Mouse (Mus musculus) kidney, adult 2 months (tissue): Measurements from ENCODE around the gene Sema5b. TPM values are rescaled to one million over a fixed set of nuclear protein-coding genes. Genes with fewer than 3 reads are reported as not detected.

Experiments
- DNase-seq: peaks from one replicate; pipeline ENCODE4 v3.0.0; 2021
- H3K27ac ChIP-seq: fragments of 200-500 bp; 2 replicates; pipeline ENCODE4 v1.5.1; 2012; ENCODE audit warnings: low read depth, low read length, control low read depth, inconsistent platforms; ENCODE audit not compliant: insufficient read depth
- H3K27me3 ChIP-seq: fragments of 200-500 bp; replicated peaks from 2 replicates; pipeline ENCODE4 v1.6.1; 2012; ENCODE audit warnings: mild to moderate bottlenecking, moderate library complexity, low read length, inconsistent platforms; ENCODE audit not compliant: control insufficient read depth, insufficient read depth
- H3K36me3 ChIP-seq: fragments of 200-500 bp; 2 replicates; pipeline ENCODE4 v1.6.1; 2012; ENCODE audit warnings: mild to moderate bottlenecking, moderate library complexity, low read length, inconsistent platforms; ENCODE audit not compliant: control insufficient read depth, insufficient read depth
- H3K4me1 ChIP-seq: fragments of 200-500 bp; 2 replicates; pipeline ENCODE4 v1.6.1; 2011; ENCODE audit warnings: low read length; ENCODE audit not compliant: control insufficient read depth, insufficient read depth
- H3K4me3 ChIP-seq: fragments of 200-500 bp; 2 replicates; pipeline ENCODE4 v1.5.1; 2011; ENCODE audit warnings: mild to moderate bottlenecking, low read depth, low read length, control low read depth; ENCODE audit not compliant: insufficient read depth
- CTCF ChIP-seq: fragments of 200-500 bp; conservative IDR thresholded peaks from 2 replicates; pipeline ENCODE4 v1.5.1; 2011; ENCODE audit warnings: low read depth, mild to moderate bottlenecking, control low read depth, low read length, moderate library complexity, mixed read lengths; ENCODE audit not compliant: insufficient read depth, insufficient read length
- POLR2A ChIP-seq: fragments of 200-500 bp; IDR thresholded peaks from one replicate; pipeline ENCODE4 v1.6.1; 2011; ENCODE audit warnings: low read depth, low read length, control low read depth
- WGBS: fragments of 180-500 bp; shearing (Covaris S2); methylation state at CpG from one replicate; pipeline ENCODE4 v1.1.7; 2018; 5-methylcytosine and 5-hydroxymethylcytosine counted together
- polyA plus RNA-seq: library from polyadenylated mRNA; depleted of rRNA; stranded (reverse); fragments of >200 nt; gene quantifications from 2 replicates; pipeline ENCODE4 v1.2.3, GENCODE M21; 2012; rRNA removed

Gene Sema5b
- polyA plus RNA-seq, 1 experiment = 1.4 TPM

GRCm38 (mm10) chr16:35696103-35696502, 155.2 kb downstream of the Sema5b start:
- H3K27me3 ChIP-seq = no peaks in the 10 kb centered on the region
- no peak for TF ChIP-seq POLR2A
- 73% methylated on average over 2 of the region's 2 CpGs for WGBS
- no peak for DNase-seq
- no peaks in the 10 kb centered on the region for H3K4me1 ChIP-seq
- H3K36me3 ChIP-seq = no peaks in the 10 kb centered on the region
- H3K27ac ChIP-seq = no peak overlapping the region
- no peak overlapping the region for H3K4me3 ChIP-seq

DNA sequence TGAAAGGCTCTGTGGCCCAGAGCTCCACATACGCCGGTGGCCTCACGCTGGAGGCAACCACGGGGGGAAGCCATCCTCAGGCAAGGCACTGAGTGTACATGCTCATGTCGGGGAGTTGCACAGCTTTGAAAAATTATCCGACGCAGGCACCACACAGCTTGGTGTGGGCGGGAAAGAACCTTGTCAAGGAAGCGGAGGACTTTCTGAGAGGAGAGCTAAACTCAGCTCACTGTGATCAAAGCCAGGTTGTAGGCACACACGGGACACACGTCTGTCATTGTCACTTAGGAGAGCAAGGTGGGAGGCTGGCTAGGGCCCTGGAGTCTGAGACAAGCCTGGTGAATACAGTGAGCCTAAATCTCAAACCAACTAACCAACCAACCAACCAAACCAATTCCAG, 160.9 kb downstream of the Sema5b start:
- Histone ChIP-seq H3K4me3 (no peak overlapping the region), H3K36me3 (no peaks in the 10 kb centered on the region), H3K27me3 (no peaks in the 10 kb centered on the region), H3K27ac (no peak overlapping the region), H3K4me1 (no peaks in the 10 kb centered on the region)
- WGBS = 81% methylated on average over 11 of the region's 11 CpGs
- TF ChIP-seq CTCF (no peak), POLR2A (no peak)
- DNase-seq = no peak

DNA sequence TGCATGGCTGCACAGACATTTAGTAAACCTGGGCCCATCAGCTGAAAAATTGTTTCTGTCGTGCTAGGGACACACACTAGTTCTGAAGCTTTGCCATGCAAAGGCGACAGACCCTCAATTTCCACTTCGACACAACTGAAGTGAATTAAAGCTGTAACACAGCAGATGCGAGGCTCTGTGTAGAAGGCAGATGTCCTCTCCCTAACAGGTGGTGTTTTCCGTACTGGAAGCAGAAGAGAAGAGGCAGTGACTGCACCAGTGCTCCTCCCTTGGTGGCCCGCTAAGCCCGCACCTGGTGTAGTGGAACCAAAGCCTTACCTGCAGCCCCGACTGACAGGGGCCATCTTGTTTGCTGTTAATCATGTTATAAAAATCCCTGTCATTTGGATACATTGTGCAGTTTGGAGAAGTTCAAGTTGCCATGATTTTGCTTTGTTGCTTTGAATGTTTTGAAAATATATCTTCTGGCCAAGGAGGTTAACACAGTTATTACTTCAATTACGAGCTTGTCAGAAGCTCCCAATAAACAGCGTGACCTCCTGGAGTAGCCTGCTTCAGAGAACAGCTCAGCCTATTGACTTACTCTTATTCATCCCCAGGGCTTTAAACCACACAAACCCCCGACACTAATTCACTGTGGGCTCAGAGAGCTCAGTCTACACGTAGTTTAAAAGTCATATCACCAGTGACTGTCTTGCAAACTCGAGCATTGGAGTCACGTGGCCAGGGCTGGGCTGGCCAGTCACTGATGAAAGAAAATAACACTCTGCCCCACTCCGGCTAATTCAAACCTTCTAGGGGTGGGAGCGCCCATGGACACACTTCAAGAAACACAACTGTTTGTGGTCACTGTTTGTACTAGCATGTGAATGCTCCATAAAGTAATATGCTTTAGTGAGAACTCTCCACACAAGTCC, 163.1 kb downstream of the Sema5b start:
- Histone ChIP-seq H3K4me3 (no peak overlapping the region), H3K27me3 (no peaks in the 10 kb centered on the region), H3K36me3 (no peaks in the 10 kb centered on the region; the same call in 1 of the 2 replicates), H3K27ac (no peak overlapping the region), H3K4me1 (no peaks in the 10 kb centered on the region)
- 64% methylated on average over 16 of the region's 16 CpGs for WGBS
- TF ChIP-seq POLR2A (no peak), CTCF (no peak)
- no peak for DNase-seq

DNA sequence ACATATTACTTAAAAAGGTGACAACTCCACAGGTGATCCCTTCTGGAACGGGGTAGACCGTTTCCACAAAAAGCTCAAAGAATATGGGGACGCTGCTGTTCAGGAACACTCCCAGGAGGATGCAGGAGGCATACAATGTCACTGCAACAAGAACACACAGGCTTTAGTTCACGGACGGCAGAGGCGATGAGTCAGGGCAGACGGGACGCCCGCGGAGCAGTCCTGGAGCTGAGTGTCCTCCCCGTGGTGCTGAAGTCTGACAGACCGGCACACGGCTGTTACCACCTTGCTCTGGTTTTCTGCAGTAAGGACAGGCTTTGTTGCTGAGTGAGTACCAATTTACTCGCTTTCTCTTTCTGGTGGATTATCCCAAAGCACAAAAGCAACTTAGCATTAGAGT, 163.9 kb downstream of the Sema5b start:
- no peak for TF ChIP-seq POLR2A
- TF ChIP-seq CTCF = no peak
- H3K4me3 ChIP-seq = no peak overlapping the region
- no peak overlapping the region for H3K27ac ChIP-seq
- no peak for DNase-seq
- H3K36me3 ChIP-seq = no peaks in the 10 kb centered on the region; the same call in none of the 2 replicates
- no peaks in the 10 kb centered on the region for H3K4me1 ChIP-seq
- WGBS = 80% methylated on average over 14 of the region's 14 CpGs
- H3K27me3 ChIP-seq = no peaks in the 10 kb centered on the region

- WGBS = 92% methylated on average over 5 of the region's 5 CpGs
- Histone ChIP-seq H3K36me3 (no peaks in the 10 kb centered on the region; the same call in none of the 2 replicates), H3K27ac (no peak overlapping the region), H3K4me1 (no peaks in the 10 kb centered on the region), H3K4me3 (no peak overlapping the region), H3K27me3 (no peaks in the 10 kb centered on the region)
- TF ChIP-seq CTCF (no peak), POLR2A (no peak)
- no peak for DNase-seq
Observed at GRCm38 (mm10) chr16:35707004-35707403, 166.1 kb downstream of the Sema5b start.

DNA sequence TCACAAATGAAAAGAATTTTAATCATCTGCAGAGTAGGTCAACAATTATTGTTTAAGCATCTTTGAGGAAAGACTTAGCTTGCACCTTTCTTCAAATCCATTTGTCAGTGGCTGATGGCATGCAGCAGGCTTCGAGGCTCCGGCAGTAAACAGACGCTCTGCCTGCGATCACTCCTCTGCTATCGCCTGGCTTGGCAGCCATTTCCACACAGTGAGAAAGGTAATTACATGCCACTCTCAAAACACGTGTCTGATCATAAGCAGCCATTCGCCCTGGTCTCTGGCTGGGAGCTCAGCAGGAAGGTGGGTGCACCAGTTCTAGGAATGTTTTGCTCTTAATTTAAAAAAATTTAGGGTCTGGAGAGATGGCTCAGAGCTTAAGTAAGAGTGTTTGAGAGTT, 170.1 kb downstream of the Sema5b start:
- no peak for DNase-seq
- WGBS = 80% methylated on average over 7 of the region's 7 CpGs
- TF ChIP-seq CTCF (no peak), POLR2A (no peak)
- H3K4me3 ChIP-seq = no peak overlapping the region
- no peaks in the 10 kb centered on the region for H3K4me1 ChIP-seq
- no peaks in the 10 kb centered on the region; the same call in none of the 2 replicates for H3K36me3 ChIP-seq
- no peak overlapping the region for H3K27ac ChIP-seq
- H3K27me3 ChIP-seq = no peaks in the 10 kb centered on the region

DNA sequence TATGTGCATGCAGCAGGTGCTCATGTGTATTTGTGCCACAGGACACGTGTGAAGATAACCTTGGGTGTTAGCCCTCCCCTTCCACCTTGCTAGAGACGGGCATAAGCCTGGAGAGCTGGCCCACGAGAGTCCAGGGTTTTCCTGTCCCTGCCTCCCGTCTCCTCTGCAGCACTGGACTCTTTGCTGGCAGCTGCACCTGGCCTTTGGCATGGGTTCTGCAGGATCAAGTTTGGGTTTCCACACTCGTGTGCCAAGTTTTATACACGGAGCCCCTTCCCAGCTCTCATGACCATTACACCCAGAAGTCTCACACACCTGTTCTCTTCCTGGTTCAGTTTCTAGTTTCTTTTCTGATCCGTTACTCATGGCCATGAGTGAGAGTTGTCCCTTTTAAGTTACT, 172.7 kb downstream of the Sema5b start:
- Histone ChIP-seq H3K27ac (no peak overlapping the region), H3K36me3 (no peaks in the 10 kb centered on the region; the same call in 1 of the 2 replicates), H3K4me1 (no peaks in the 10 kb centered on the region), H3K27me3 (no peaks in the 10 kb centered on the region), H3K4me3 (no peak overlapping the region)
- WGBS = 75% methylated on average over 7 of the region's 7 CpGs
- no peak for DNase-seq
- TF ChIP-seq CTCF (no peak), POLR2A (no peak)

Other genes with a start within 250 kb of the Sema5b start
- gene Sec22a, start 177.2 kb upstream of the Sema5b start, polyA plus RNA-seq = 24.1 and 26.5 TPM in 2 replicates
- gene Pdia5, start 50.3 kb upstream of the Sema5b start, polyA plus RNA-seq = 15.4 and 15.6 TPM in 2 replicates
- 33.3 and 35.1 TPM in 2 replicates for gene Dirc2, start 228.2 kb downstream of the Sema5b start, polyA plus RNA-seq
- 6.2 and 7.0 TPM in 2 replicates for gene Hspbap1, start 229.2 kb downstream of the Sema5b start, polyA plus RNA-seq